Mouse (Mus musculus) brown adipose tissue, adult 24 weeks (tissue): Measurements from ENCODE around the gene Cdc42ep1. TPM values are rescaled to one million over a fixed set of nuclear protein-coding genes. Genes with fewer than 3 reads are reported as not detected.
A peak's percentile ranks its signal among the peaks of the same experiment; 100 is the strongest.

ENCODE experiments used
- H3K27ac ChIP-seq: fragments of 200-500 bp; replicated peaks from 2 replicates; pipeline ENCODE4 v1.5.1; 2012; ENCODE audit warnings: low read depth, mild to moderate bottlenecking, low read length
- H3K4me1 ChIP-seq: fragments of 200-500 bp; 2 replicates; pipeline ENCODE4 v1.6.1; 2012; ENCODE audit warnings: low read length, mixed read lengths; ENCODE audit not compliant: control insufficient read depth, insufficient read depth, insufficient read length
- H3K4me3 ChIP-seq: fragments of 200-500 bp; 2 replicates; pipeline ENCODE4 v1.5.1; 2012; ENCODE audit warnings: low read depth, mild to moderate bottlenecking, low read length, moderate library complexity; ENCODE audit not compliant: insufficient read depth
- polyA plus RNA-seq: library from polyadenylated mRNA; stranded (reverse); fragments of >200 nt; gene quantifications from 2 replicates; pipeline ENCODE4 v1.2.4, GENCODE M21; 2012; ENCODE audit not compliant: missing spikeins, insufficient read depth, insufficient read length

Gene Cdc42ep1
- polyA plus RNA-seq, 1 experiment: 18.4 TPM

DNA sequence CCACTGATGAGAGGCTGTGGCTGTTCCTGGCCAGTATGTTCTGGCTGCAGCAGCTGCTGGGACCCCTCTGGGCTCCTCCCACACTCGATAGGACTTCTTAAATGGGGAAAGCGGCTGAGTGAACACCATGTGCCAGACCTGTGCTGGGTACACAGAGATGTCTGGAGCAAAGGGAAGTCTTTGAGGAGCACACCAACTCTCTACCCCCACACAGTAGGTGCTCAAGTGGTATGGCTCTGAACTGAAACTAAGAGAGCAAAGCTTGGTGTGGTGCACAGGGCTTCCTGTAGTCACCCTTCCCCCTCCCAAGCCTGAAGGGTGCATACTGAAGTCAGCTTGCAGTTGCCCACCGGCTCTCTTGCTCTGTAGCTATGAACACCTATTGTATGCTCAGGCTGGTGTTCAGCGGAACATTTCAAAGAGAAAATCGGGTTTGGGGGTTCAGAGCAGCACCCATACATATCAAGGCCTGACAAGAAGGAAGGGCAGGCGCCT is 56.1 kb downstream of the Cdc42ep1 start:
- Histone ChIP-seq H3K4me3 (peak overlapping the region; percentile 5; the same call in 1 of the 2 replicates), H3K27ac (no peak overlapping the region), H3K4me1 (no peaks in the 10 kb centered on the region; the same call in 1 of the 2 replicates)

DNA sequence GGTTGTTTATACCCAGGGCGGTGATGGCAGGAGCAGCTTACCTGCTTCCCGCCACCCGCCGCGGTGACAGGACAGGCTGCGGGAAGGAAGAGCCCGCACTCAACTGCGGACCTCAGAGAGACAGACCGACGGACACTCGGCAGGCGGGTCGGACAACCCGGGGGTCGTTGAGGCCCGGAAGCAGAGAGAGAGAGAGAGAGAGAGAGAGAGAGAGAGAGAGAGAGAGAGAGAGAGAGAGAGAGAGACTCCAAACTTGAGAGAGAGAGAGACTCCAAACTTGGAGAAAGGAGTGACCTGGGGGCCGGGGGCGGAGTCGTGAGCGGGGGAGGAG is 57.0 kb downstream of the Cdc42ep1 start, which contains the start of gene Gm49510:
Gene Gm49510 (plus strand): TSS at position 259 of the 331 bp plus-strand sequence.
- H3K4me1 ChIP-seq: no peaks in the 10 kb centered on the region; the same call in 1 of the 2 replicates
- H3K27ac ChIP-seq: 0 out of 2 replicates have a peak within 1 kb of the TSS, but pooled peaks have one; percentile 39
- peak within 1 kb of the TSS; percentile 73 for H3K4me3 ChIP-seq

DNA sequence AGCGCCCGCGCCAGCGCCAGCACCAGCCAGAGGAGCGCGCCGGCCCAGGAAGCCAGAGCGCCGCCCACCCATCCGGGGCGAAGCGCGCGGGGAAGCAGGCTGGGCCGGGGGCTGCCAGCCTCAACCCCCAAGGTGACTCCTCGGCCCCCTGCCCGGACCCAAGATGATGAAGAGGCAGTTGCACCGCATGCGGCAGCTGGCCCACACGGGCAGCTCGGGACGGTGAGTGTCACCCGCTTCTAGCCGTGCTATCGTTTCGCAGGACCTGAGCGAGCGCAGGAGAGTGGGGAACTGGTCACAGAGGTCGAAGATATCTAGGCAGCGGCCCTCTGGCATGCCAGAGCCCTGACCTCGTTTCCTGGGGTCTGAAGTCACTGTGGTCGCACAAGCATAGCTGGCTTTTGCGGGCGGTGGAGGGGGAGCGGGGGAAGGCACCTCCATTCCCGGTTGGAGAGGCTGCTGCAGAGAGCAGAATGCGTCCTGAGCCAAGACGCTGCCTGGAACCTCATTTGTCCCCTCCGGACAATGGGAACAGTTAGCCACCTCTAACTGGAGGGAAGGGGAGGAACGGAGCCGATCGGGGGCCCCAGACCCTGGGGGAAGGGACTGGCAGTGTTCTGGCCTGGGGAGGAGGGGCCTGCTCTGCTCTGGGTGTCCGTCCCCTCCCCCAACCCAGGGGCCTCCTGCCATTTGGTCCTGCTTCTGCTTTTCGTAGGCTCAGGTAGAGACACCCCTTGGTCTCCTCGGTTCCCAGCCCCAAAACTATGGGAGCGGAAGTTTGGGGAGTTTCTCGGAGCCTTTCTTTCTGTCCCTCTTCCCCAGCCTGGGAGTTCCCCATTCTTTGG is 57.5 kb downstream of the Cdc42ep1 start, which contains the start of gene Sh3bp1:
Gene Sh3bp1 (plus strand): TSS at position 29 of the 845 bp plus-strand sequence.
- Histone ChIP-seq H3K4me1 (no peaks in the 10 kb centered on the region; the same call in 1 of the 2 replicates), H3K27ac (0 out of 2 replicates have a peak within 1 kb of the TSS, but pooled peaks have one; percentile 39), H3K4me3 (peak within 1 kb of the TSS; percentile 73)

Other genes with a start within 250 kb of the Cdc42ep1 start
- 4.9 and 6.8 TPM in 2 replicates for gene Cyth4, start 245.6 kb upstream of the Cdc42ep1 start, polyA plus RNA-seq
- gene Elfn2, start 123.9 kb upstream of the Cdc42ep1 start, polyA plus RNA-seq: not detected in 2 replicates
- gene Mfng, start 69.1 kb upstream of the Cdc42ep1 start, polyA plus RNA-seq: 12.0 and 20.7 TPM in 2 replicates
- 3.9 and 4.8 TPM in 2 replicates for gene Card10, start 39.6 kb upstream of the Cdc42ep1 start, polyA plus RNA-seq
- not detected in 2 replicates for gene Lgals2, start 12.9 kb downstream of the Cdc42ep1 start, polyA plus RNA-seq
- gene Gga1, start 34.6 kb downstream of the Cdc42ep1 start, polyA plus RNA-seq: 23.7 and 29.1 TPM in 2 replicates
- gene Gm49510, start 57.0 kb downstream of the Cdc42ep1 start, polyA plus RNA-seq: not detected in 2 replicates
- 2.2 and 3.3 TPM in 2 replicates for gene Sh3bp1, start 57.1 kb downstream of the Cdc42ep1 start, polyA plus RNA-seq
- gene Pdxp, start 71.3 kb downstream of the Cdc42ep1 start, polyA plus RNA-seq: 0.67 and 1.3 TPM in 2 replicates
- gene Lgals1, start 84.1 kb downstream of the Cdc42ep1 start, polyA plus RNA-seq: 2,169 and 2,213 TPM in 2 replicates
- gene Nol12, start 92.3 kb downstream of the Cdc42ep1 start, polyA plus RNA-seq: 22.6 and 34.2 TPM in 2 replicates
- gene Triobp, start 105.1 kb downstream of the Cdc42ep1 start, polyA plus RNA-seq: 19.0 and 24.7 TPM in 2 replicates
- 128 and 153 TPM in 2 replicates for gene H1f0, start 185.8 kb downstream of the Cdc42ep1 start, polyA plus RNA-seq
- not detected in 2 replicates for gene Galr3, start 199.3 kb downstream of the Cdc42ep1 start, polyA plus RNA-seq
- gene Ankrd54, start 220.3 kb downstream of the Cdc42ep1 start, polyA plus RNA-seq: 5.7 and 8.7 TPM in 2 replicates
- 177 and 198 TPM in 2 replicates for gene Eif3l, start 232.6 kb downstream of the Cdc42ep1 start, polyA plus RNA-seq